In genomic region chr17:74331049-74331676, GRCm38 (mm10) we compare ENCODE assay signal across 12 mouse cellular contexts.
"Had no signal": no experiment of that assay in that cellular context is flagged by ENCODE, and none has a peak within 500 bp of the region (broad histone marks: within the 10 kb centered on the region; RNA-seq: fewer than 3 reads in every experiment).

No protein-coding gene starts in this region.

- DNase-seq: kidney, postnatal 14 days; lung, embryonic 14.5 days; lung, postnatal 10 days; lung, postnatal 4 days; midbrain, embryonic 14.5 days; thymus, adult 18-20 months; thymus, postnatal 14 days had no signal

- H3K4me2 ChIP-seq: lung, embryonic 14.5 days; neural tube, embryonic 15.5 days had no signal

- H3K9me3 ChIP-seq: limb, embryonic 10.5 days; midbrain, embryonic 10.5 days; neural tube, embryonic 15.5 days had no signal

- ATAC-seq: intestine, embryonic 16.5 days had no signal

- H3K4me1 ChIP-seq: limb, embryonic 10.5 days; midbrain, embryonic 10.5 days; neural tube, embryonic 15.5 days had no signal

- H3K27me3 ChIP-seq: neural tube, embryonic 15.5 days had no signal

- H3K9ac ChIP-seq: lung, embryonic 14.5 days; neural tube, embryonic 15.5 days had no signal

- H3K36me3 ChIP-seq: limb, embryonic 10.5 days; midbrain, embryonic 10.5 days; neural tube, embryonic 15.5 days had no signal

- H3K4me3 ChIP-seq: limb, embryonic 10.5 days; midbrain, embryonic 10.5 days; myocyte; neural tube, embryonic 15.5 days had no signal

- H3K27ac ChIP-seq: limb, embryonic 10.5 days; midbrain, embryonic 10.5 days; neural tube, embryonic 15.5 days had no signal
